Mouse (Mus musculus): ENCODE measurements around the gene Gp9. TPM values are rescaled to one million over a fixed set of nuclear protein-coding genes. Genes with fewer than 3 reads are reported as not detected.
A peak's percentile ranks its signal among the peaks of the same experiment; 100 is the strongest.

Gene Gp9
- total RNA-seq, 2 experiments from 2014 or later: not detected

- no peak for DNase-seq
Measured at GRCm38 (mm10) chr6:87809651-87810161, 31.8 kb downstream of the Gp9 start.

- DNase-seq: no peak
Measured at GRCm38 (mm10) chr6:87810311-87810710, 32.4 kb downstream of the Gp9 start.

- DNase-seq: peak; percentile 68
Measured at GRCm38 (mm10) chr6:87810713-87811669, 33.1 kb downstream of the Gp9 start.

- DNase-seq: peak; percentile 95
Measured at GRCm38 (mm10) chr6:87811675-87812338, 33.9 kb downstream of the Gp9 start, which contains the start of gene Rab43. TSS of gene Rab43 (minus strand) at chr6:87812164.

GRCm38 (mm10) chr6:87812656-87813055 lies 34.8 kb downstream of the Gp9 start:
- DNase-seq: no peak

GRCm38 (mm10) chr6:87814486-87814885 lies 36.6 kb downstream of the Gp9 start:
- DNase-seq: no peak

GRCm38 (mm10) chr6:87820366-87820765 lies 42.5 kb downstream of the Gp9 start:
- no peak for DNase-seq

Other genes starting within 250 kb of the Gp9 start
- 1 to 10 TPM in 1 of 2 experiments, under 1 TPM in 1; 0.82 to 1.3 TPM for gene Arhgap25, start 244.8 kb upstream of the Gp9 start, total RNA-seq (2021)
- 1 to 10 TPM; 2.1 to 2.3 TPM for gene Prokr1, start 187.3 kb upstream of the Gp9 start, total RNA-seq (2021)
- gene Aplf, start 105.9 kb upstream of the Gp9 start, total RNA-seq (2021): 1 to 10 TPM; 2.7 to 3.3 TPM
- gene Efcc1, start 47.2 kb upstream of the Gp9 start, total RNA-seq (2021): 1 to 10 TPM; 1.0 to 1.2 TPM
- 1 to 10 TPM; 5.3 to 8.3 TPM for gene Rab43, start 34.1 kb downstream of the Gp9 start, total RNA-seq (2021)
- gene Gm45140, start 57.7 kb downstream of the Gp9 start, total RNA-seq (2021): under 1 TPM in 1 of 2 experiments, not detected in 1; 0.59 TPM
- gene Isy1, start 60.7 kb downstream of the Gp9 start, total RNA-seq (2021): 10 to 100 TPM; 17.8 to 20.4 TPM
- gene Cnbp, start 73.0 kb downstream of the Gp9 start, total RNA-seq (2021): 100 to 1,000 TPM; 410 to 437 TPM
- gene Copg1, start 109.7 kb downstream of the Gp9 start, total RNA-seq (2021): 10 to 100 TPM; 30.1 to 35.4 TPM
- gene Hmces, start 135.9 kb downstream of the Gp9 start, total RNA-seq (2021): 1 to 10 TPM; 5.4 to 7.4 TPM
- 1 to 10 TPM; 1.5 to 3.5 TPM for gene H1fx, start 203.6 kb downstream of the Gp9 start, total RNA-seq (2021)

All from gastrocnemius, postnatal 25 days (tissue).